Mouse (Mus musculus) bone marrow macrophage, adult 2 months (primary cell): Measurements from ENCODE around the gene Lrrc28.

ENCODE experiments used
- CTCF ChIP-seq: IDR thresholded peaks from 2 replicates; pipeline ENCODE4 v1.5.1; 2012; ENCODE audit warnings: low read depth, mild to moderate bottlenecking, low read length, moderate library complexity
- POLR2A ChIP-seq: IDR thresholded peaks from 2 replicates; pipeline ENCODE4 v1.6.1; 2012; ENCODE audit warnings: mild to moderate bottlenecking, low read depth, low read length, borderline replicate concordance

- no peak for TF ChIP-seq POLR2A
- TF ChIP-seq CTCF: no peak
Measured at GRCm38 (mm10) chr7:67535941-67536340, 109.1 kb downstream of the Lrrc28 start.
